Mouse (Mus musculus) testis, postnatal 10 days (tissue): ENCODE measurements around the gene Adam30.
A peak's percentile ranks its signal among the peaks of the same experiment; 100 is the strongest.
"Not testable (repeated sequence)": the region's sequence is repeated elsewhere in the genome, so short reads cannot be mapped to it uniquely, and the experiment has no call there.

Experiments
- DNase-seq: peaks from one replicate; pipeline ENCODE4 v3.0.0; 2021; ENCODE audit warnings: low spot score

The Adam30 gene

DNA sequence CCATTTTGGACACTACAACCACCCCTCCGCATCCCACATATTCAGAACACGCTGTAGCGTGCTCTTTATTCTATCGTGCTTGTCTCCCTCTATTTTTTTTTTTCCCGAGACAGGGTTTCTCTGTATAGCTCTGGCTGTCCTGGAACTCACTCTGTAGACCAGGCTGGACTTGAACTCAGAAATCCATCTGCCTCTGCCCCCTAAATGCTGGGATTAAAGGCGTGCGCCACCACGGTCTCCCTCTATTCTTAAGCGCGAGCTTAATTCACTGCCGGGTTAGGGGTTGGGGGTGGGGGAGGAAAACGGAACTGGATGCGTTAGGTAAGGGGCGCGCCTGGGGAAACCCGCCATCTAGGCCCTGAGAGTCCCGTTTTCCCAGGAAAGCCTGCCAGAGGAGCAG is at the start of gene Adam30:
Gene Adam30, plus strand, starts transcription at position 301 of the 400 bp plus-strand sequence.
- DNase-seq, result no peak

DNA sequence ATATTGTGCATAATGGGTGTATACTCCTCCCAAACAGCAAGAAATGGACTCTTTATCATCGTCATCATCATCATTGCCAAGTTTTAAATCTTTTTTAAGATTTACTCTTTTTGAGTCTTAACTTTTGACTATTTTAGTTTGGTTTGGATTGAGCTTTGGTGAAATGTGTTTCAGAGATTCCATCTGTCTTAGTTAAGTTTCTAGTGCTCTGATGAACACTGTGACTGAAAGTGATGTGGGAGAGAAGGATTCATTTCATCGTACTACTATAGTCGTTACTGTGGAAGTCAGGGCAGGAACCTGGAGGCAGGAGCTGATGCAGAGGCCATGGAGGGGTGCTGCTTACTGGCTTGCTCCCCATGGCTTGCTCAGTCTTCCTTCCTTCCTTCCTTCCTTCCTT is 42.2 kb upstream of the Adam30 start:
- no peak for DNase-seq

DNA sequence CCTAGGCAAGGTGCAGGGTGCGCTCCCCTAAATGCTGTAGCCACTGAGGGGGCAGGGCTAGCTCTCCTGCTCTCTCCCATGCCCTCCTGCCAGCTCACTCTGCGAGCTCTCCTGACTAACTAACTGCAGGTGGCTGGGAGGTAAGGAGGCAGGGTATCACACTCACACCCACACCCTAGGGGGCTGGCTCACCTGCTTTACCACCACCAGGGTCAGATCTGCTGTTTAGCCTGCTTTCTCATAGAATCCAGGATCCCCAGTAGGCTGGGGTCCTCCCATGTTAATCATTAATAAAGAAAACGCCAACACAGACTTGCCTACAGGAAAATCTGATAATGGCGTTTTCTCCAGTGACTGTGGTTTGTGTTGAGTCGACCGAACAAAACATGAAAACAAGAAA is 41.1 kb upstream of the Adam30 start:
- no peak for DNase-seq

DNA sequence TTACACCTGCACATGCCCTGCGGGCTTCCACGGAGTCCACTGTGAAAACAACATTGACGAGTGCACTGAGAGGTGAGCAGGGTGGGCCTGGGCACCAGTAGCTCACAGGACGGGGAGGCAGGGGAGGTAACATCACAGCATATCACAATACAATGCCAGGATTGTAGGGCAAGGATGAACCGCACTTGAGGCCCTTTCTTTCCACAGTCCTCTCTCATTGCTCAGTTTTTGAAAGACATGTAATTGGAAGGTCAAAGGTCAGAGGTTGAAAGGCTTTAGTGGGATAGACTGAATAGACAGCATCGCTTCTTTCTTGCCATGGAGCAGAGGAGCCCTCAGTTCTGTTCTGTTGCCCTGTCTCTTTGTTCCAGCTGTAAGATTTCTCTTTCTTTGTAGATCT is 39.5 kb upstream of the Adam30 start:
- no peak for DNase-seq

DNA sequence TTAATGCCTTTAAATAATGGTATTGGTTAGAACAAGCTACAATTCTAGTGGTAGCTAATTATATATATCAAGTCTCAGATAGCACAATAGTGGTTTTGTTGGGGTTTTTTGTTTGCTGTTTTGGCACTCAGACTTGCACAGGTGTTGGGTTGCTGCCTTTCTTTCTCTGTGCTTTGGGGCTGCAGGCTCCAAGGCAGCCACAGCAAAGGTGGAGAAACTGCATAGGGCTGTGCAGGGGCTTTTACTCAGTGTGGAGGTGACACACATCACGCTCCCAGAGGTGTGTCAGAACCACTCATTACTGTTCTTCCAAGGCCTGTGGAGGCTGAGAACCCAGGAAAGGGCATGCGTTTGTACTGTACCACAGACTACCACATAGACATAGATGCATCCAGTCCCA is 32.7 kb upstream of the Adam30 start:
- DNase-seq, result no peak

DNA sequence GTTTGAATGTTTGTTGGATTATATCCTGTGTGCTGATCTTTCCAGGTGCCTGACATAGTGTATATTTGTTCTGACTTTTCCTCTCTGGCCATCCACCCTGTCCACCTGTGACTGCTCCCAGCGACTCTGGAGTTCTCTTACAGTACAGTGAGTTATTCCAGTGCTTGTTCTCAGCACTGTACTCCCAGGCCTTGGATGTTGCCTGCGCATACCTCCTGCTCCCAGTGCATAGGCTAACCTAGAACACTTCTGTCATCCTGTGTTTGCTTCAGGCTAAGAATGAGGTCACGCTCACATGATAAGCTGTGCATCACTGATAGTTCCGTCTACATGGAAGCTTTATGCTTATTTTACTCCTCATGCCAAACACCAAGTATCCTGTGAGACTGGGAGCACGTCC is 31.7 kb upstream of the Adam30 start:
- DNase-seq, result no peak

DNA sequence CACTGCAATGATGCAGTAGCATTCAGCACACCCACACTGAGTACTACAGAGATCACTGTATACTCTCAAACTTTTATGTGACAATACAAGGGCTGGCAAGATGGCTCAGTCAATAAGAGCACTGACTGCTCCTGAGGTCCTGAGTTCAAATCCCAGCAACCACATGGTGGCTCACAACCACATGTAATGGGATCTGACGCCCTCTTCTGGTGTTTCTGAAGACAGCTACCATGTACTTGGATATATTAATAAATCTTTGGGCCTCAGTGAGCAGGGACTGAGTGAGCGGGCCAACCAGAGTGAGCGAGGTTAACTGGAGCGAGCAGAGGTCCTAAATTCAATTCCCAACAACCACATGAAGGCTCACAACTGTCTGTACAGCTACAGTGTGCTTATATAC is 28.3 kb upstream of the Adam30 start:
- DNase-seq, result not testable (repeated sequence)

DNA sequence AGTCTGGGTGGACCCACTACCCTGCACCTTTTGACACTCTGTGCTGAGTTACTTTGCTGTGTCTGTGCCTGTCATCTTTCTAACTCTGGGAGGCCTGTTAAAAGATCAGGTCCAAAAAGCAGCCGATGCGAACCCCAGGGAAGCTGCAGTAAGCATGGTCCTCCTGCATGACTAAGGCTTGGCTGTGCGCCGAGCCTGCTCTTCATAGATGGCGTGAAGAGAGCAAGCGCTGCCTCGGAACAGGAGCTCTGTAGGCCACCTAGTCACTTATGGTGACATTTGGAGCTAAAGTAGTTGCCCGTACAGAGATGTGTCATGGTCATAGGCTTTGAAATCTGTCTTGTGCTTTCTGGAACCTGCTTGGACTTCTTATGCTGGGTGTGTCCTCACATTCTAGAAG is 27.8 kb upstream of the Adam30 start:
- DNase-seq, result no peak

DNA sequence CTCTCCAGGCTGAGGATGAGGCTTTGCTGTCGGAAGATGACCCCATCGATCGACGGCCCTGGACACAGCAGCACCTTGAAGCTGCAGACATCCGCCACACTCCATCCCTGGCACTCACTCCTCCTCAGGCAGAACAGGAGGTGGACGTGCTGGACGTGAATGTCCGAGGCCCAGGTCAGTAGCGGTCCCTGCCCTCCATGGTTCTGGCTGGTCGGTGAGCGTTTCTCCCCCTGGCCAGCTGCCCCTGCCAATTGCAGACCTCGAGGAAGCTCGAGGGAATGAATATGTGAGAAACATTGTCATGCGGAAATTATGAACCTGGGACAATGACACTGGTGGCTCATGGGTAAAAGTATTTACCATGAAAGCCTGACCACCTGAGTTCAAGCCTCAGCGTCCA is 19.0 kb upstream of the Adam30 start:
- no peak for DNase-seq

DNA sequence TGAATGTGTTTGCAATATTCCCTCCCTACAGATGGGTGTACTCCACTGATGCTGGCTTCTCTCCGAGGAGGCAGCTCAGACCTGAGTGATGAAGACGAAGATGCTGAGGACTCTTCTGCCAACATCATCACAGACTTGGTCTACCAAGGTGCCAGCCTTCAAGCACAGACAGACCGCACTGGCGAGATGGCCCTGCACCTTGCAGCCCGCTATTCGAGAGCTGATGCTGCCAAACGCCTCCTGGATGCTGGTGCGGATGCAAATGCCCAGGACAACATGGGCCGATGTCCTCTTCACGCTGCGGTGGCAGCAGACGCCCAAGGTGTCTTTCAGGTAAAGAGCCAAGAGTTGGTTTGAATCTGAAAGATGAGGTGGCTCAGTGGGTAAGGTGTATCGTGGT is 17.6 kb upstream of the Adam30 start:
- no peak for DNase-seq

DNA sequence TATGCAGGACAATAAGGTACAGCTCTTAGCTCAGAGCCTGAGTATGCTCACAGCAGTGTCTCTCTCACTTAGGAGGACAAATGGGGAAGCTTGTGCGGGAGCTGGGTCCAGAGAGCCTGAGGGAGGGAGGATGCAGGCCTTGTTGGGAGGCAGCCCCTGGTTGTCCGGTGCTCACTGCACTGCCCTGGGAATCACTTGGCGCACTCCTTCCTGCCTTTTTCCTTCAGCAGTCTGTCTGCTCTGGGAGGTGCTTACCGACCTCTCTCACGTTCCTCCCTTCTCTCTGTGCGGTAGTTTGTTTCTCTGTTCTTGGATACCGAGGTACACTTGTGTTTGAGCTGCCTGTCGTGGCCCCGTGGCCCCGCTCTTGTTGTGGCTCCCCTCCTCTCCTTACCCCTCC is 15.2 kb upstream of the Adam30 start:
- no peak for DNase-seq

DNA sequence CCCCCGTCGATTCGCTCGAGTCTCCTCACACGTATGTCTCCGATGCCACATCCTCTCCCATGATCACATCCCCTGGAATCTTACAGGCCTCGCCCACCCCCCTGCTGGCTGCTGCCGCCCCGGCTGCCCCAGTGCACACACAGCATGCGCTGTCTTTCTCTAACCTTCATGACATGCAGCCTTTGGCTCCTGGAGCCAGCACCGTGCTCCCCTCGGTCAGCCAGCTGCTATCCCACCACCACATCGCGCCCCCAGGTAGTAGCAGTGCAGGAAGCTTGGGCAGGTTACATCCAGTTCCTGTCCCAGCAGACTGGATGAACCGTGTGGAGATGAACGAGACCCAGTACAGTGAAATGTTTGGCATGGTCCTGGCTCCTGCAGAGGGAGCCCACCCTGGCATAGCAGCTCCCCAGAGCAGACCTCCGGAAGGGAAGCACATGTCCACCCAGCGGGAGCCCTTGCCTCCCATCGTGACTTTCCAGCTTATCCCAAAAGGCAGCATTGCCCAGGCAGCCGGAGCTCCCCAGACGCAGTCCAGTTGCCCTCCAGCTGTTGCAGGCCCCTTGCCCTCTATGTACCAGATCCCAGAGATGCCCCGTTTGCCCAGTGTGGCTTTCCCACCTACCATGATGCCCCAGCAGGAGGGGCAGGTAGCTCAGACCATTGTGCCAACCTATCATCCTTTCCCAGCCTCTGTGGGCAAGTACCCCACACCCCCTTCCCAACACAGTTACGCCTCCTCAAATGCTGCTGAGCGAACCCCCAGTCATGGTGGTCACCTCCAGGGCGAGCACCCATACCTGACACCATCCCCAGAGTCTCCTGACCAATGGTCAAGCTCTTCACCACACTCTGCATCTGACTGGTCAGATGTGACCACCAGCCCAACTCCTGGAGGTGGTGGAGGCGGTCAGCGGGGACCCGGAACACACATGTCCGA is 13.7 kb upstream of the Adam30 start:
- DNase-seq, result no peak

DNA sequence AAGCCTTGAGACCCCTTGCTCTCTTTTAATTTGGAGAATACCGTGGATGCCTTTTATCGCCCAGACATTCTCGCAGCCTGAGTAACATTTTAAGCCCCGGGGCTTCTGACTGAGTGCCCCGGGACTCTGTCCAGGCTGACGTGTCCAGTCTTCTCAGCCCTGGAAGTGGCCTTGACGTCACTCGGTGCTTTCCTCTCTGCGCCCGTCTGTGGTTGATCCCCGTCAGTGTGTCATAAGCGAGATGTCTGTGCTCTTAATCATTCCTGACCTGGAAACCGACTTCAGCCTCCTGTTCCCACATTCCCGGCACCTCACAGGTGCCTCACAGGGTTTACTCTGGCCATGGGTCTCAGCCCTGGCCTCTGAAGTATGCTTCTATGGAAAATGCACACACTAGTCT is 12.7 kb upstream of the Adam30 start:
- no peak for DNase-seq

DNA sequence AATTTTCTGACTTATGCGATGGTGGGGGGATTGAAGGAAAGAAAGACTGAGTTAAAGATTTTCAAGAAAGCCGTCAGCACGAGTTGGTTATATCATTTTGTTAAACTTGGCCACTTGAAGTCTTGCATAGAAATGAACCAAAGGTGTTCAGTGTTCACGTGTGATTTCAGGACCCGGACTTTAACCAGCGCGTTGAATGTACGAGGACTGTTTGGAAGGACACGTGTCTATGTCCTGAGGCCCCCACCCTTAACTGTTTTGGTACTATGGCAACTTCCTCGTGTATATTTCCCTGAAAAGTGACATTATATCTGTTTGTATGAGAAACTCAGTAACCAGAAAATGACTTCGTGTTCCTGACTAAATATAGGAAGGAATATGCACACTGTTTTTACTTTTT is 10.5 kb upstream of the Adam30 start:
- DNase-seq, result no peak

DNA sequence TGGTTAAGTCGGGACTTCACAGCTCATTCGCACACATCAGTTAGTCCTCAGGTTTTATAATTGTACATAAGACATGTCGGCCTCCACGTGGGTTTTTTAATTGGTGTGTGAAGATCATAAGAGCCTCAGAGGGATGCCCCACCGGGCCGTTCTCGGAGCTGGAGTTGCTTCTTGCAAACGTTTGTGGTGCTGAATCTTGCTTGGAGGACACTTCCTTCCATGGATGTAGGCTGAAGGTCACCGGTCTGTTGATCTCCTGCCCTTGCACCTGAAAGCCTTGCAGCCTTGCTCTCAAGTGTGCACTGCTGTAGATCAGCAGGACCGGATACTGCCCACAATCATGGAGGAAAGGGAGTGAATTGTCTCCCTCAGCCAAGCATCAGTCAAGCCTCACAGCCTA is 9.4 kb upstream of the Adam30 start:
- DNase-seq, result no peak

DNA sequence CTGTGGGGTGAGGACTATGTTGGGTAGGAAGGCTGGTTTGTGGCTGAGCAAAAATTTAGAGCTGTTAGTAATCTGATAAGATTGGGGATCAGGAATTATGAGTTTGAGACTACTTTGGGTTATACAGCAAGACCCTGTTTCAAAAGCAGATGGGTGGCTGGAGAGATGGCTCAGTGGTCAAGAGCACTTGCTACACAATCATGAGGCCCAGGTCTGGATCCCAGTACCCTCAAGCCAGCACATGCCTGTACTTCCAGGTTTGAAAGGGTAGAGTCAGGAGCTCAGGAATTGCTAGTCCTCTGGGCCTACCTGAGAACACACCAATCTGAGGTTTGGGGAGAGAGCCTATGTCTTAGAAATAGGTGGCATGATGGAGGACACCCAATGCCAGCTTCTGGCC is 7.0 kb upstream of the Adam30 start:
- no peak for DNase-seq

DNA sequence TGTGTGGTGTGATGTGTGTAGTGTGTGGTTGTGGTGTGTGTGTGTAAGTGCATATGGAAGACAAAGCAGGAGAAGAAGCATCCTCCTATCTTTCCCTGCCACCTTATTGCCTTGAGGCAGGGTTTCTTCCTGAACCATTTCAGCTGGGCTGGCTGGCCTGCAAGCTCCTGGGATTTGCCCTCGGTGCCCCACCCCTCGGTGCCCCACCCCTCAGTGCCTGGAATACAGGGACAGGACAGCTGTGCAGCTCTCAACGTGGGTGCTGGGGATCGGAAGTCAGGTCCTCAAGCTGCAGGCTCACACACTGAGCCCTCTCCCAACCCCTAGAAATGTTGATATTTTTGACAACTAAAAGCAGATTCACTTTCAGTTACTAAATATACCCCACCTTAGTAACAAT is 4.3 kb upstream of the Adam30 start:
- DNase-seq, result no peak

DNA sequence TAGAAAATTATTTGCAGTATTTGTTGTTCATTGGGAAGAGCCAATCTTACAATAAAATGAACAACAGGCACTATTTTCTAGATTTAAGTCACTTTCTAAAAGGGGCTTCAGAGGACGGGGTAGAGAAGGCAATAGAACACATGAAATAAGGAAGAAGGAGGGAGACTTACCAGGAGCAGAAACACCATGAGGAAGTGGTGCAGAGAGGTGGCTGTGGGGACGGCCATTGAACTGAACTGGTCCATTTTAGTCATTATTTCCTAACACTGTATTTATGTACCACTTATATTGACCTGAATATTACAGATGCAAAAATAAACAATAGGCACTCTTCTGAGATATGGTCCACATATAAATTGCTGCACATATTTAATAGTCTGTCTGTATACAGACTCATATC is 3.4 kb upstream of the Adam30 start:
- no peak for DNase-seq

DNA sequence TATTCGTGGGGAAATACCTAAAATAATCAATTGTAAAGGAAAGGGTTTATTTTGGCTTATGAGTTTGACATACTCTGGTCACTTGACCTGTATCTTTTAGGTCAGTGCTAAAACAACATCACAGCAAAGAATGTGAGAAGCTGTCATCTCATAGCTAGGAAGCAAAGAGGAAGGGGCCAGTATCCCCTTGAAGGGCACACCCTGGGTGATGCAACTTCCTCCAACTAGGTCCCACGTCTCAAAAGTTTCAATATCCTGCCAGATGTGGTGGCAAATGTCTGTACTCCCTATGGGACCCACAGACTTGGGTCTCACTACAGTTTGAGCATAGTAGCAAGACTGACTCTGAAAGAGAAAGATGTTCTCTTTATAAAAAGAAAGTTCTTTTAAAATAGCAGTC is 2.8 kb upstream of the Adam30 start:
- DNase-seq, result no peak

DNA sequence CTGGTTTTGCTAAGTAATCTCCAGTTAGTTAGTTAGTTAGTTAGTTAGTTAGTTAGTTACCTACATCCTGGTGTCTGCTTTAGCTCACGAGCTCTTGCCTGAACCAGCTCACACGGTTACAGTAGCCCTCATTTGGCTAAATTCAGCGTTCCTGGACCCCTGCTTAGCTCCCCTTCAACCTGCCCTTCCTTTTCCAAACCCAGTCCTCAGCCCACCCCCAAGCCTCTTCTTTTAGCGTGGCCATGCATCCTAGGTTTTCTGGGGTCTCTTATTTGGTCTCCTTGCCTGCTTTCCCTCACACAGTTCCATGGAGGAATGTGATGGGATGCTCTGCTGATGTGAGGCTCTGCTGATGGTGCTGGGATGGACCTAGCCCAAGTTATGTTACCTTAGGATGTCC is 1.8 kb upstream of the Adam30 start:
- DNase-seq, result no peak

DNA sequence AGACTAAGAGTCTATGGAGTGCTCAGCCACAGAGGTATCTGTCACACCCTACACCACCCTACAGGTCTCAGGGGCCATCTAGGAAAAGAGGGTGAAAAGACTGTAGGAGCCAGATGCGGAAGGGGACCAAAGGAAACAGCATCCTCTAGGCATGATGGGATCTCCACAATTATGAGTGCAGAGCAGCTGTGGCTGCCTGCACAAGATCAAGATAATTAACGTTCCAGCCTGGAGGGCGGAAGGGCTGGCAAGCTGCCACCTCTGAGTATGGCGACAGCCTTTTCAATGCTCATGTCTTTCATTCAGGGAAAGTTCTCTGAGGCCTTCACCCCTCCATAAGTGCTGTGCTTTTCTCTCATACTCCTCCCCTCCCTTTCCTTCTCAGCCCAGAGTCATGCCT is 1.1 kb upstream of the Adam30 start:
- DNase-seq, result no peak

DNA sequence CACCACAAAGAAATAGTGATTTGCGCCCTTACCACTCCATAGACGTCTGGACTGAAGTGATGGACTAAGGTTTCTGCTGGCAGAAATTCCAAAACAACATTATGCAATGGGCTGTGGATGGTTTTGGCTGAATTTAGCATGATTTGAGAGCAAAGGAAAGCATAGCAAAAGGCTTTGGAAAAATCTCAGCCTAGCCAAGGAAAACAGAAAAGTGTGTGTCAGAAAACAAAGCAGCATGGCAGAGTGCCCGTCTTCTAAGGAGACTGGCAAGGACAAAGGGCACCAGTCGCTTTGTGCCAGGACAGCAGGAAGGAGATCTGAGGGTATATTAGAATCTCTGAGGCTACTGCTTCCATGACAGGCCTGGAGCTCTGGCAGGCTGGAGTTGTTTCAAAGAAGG is 17.9 kb downstream of the Adam30 start:
- DNase-seq, result no peak

DNA sequence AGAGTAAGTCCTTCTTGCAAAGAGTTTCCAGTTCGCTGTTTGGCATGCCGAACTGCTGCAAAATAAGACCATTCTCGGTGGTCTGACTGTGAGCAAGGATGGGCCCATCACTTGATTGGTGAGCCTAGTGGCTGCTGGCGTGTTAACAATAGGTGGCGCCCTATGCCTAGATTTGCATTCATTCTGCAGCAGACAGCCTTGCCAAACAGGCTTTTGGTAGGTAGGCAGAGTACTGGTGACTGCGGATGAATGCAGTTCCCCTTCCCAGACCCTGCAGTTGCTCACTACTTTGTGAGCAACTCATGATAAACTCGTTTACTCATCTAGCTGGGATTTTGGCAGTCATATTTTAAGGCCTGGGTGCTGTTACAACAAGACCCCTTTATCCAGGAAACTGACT is 20.4 kb downstream of the Adam30 start:
- peak; percentile 68 for DNase-seq

DNA sequence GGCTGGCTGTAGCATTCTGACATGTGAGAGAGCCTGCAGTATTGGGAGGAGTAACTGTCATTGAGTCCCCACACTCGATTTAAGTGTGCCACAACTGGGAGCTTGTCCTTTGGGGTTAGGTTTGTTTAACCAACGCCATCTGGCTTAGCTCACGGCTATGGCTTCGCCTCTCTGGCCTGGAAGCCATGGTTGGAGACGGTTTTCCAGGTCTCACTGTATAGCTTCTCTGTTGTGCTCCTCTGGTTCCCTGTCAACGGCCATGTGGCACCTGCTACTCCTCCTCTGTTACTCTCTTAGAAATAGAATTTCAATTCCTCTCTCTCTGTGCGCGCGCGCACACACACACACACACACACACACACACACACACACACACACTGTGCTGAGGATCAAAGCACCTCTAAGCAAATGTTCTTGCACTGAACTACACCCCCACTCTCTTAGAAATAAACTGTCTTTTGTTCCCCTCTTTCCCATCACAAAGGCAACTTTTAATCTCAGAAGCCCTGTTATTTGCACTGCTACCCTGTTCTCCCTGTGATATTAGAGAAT is 24.8 kb downstream of the Adam30 start:
- no peak for DNase-seq
